Mouse (Mus musculus): ENCODE data around the gene Dtx2. TPM values are rescaled to one million over a fixed set of nuclear protein-coding genes. Genes with fewer than 3 reads are reported as not detected.
"Not testable (repeated sequence)": the region's sequence is repeated elsewhere in the genome, so short reads cannot be mapped to it uniquely, and the experiment has no call there.

Dtx2 gene
- polyA plus RNA-seq, 1 experiment from 2014 or later: 26.6 TPM

DNA sequence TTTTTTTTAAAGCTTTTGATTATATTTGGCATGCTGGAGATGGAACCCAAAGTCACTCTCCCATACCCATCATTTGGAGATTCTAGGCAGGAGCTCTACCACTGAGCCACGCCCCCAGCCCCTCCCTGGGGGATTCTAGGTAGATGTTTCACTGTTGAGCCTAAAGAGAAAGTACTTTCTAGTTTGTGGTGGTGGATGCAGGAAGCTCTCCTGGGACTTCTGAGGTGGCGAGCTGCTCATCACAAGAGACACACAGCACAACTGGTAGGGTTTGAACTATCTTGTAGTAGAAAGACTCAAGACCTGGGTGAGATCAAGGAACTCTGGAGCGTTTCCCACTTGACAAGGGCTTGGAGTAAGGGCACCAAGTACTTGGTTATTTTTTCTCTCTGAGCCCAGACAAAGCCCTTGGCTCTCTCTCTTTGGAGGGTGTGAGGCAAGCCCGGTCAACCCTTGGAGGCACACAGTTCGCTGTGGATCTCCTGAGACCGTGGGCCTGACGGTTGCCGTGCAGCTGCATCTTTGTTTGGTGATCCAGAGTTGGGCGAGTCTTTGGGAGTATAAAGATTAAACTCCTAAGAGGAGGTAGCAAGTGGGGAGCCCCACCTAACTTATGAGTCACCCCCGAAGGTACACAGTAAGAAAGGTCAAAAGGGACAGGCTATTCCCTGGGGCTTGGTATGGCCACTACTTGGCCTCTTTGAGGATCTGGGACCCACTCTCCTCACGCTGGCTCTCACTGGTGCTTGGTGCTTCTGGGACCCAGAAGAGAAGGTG lies 59.9 kb downstream of the Dtx2 start, which contains the start of gene Upk3bl:
Gene Upk3bl, plus strand, starts transcription at position 192 of the 777 bp plus-strand sequence.
- ATAC-seq (replicated peaks): no peak
- WGBS: 94% methylated on average over 11 of the region's 11 CpGs

DNA sequence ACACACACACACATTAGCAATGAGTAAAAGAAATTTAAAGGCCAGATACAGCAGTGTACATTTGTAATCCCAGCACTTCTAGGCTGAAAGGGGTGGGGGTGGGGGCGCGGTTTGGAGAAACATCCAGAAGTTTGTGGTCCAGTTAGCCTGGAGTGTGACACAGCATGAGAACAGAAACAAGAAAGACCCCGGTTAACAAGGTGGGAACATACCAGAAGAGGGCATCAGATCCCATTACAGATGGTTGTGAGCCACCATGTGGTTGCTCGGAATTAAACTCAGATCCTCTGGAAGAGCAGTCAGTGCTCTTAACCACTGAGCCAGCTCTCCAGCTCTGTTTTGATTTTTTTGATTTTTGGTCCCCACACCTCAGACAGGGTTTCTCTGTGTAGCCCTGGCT lies 61.5 kb downstream of the Dtx2 start:
- H3K4me3 ChIP-seq: no peak overlapping the region
- no peaks in the 10 kb centered on the region for H3K9me3 ChIP-seq
- no peak overlapping the region for H3K4me2 ChIP-seq (replicated peaks)
- no peak overlapping the region for H3K27ac ChIP-seq (replicated peaks)
- WGBS: 41% methylated on average over 4 of the region's 4 CpGs
- H3K9ac ChIP-seq (replicated peaks): no peak overlapping the region
- no peaks in the 10 kb centered on the region for H3K36me3 ChIP-seq
- H3K27me3 ChIP-seq: no peaks in the 10 kb centered on the region
- H3K4me1 ChIP-seq: peaks cover 11% of the 10 kb centered on the region
- no peak for ATAC-seq (replicated peaks)

More for the DNA sequence above, 59.9 kb downstream of the Dtx2 start, which contains the start of gene Upk3bl:
- H3K27me3 ChIP-seq: no peaks in the 10 kb centered on the region
- no peak within 1 kb of the TSS for H3K4me3 ChIP-seq
- no peak within 1 kb of the TSS for H3K9ac ChIP-seq (replicated peaks)
- no peaks in the 10 kb centered on the region for H3K36me3 ChIP-seq
- peaks cover 11% of the 10 kb centered on the region for H3K4me1 ChIP-seq
- no peak within 1 kb of the TSS for H3K4me2 ChIP-seq (replicated peaks)
- no peaks in the 10 kb centered on the region for H3K9me3 ChIP-seq
- no peak within 1 kb of the TSS for H3K27ac ChIP-seq (replicated peaks)

DNA sequence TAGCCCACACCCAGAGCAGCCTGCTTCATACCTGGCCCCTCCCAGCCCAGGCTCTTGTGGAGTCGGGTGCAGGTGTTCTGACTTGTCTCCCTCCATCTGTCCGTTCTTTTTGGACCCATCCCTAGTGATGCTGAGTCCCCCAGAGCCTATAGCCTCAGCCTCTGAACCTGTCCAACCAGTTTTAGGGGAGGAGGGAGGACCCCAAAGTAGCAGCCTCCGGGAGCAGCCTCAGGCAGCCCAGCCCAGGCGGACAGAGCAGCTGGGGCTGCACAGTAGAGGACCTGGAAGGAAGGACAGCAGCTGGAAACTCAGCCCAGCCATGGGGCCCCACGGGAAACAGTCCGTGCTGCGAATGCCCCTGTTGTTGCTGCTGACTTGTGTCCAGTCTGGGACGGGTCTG lies 62.5 kb downstream of the Dtx2 start:
- H3K4me3 ChIP-seq: no peak overlapping the region
- H3K9me3 ChIP-seq: no peaks in the 10 kb centered on the region
- WGBS: 40% methylated on average over 8 of the region's 8 CpGs
- ATAC-seq (replicated peaks): no peak
- no peaks in the 10 kb centered on the region for H3K27me3 ChIP-seq
- H3K4me2 ChIP-seq (replicated peaks): no peak overlapping the region
- no peaks in the 10 kb centered on the region for H3K36me3 ChIP-seq
- 0 out of 2 replicates have a peak, but pooled peaks cover under 1% of the 10 kb centered on the region for H3K4me1 ChIP-seq
- H3K9ac ChIP-seq (replicated peaks): no peak overlapping the region
- no peak overlapping the region for H3K27ac ChIP-seq (replicated peaks)

DNA sequence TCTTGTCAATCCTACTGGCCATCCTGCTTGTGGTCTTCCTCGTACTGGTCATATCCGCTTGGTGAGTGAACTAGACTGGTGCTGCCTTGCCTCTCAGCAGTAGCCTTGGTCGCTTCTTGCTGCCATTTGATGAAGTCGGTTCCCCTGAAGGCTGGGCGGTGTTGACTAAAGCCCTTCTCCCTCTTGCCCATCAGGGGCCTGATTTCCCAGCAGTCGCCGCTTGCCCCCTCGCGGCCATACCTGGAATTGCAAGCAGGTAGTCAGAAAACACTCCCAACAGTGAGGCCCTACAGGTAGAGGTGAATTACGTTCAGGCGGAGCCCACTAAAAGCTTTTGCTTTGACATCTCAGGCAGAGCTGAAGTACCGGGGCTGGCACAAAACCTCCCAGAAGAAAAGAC lies 67.0 kb downstream of the Dtx2 start:
- H3K4me1 ChIP-seq: no peaks in the 10 kb centered on the region
- H3K9me3 ChIP-seq: no peaks in the 10 kb centered on the region
- H3K27ac ChIP-seq (replicated peaks): no peak overlapping the region
- ATAC-seq (replicated peaks): no peak
- H3K4me3 ChIP-seq: no peak overlapping the region
- H3K27me3 ChIP-seq: no peaks in the 10 kb centered on the region
- WGBS: 11% methylated on average over 12 of the region's 12 CpGs
- no peak overlapping the region for H3K4me2 ChIP-seq (replicated peaks)
- no peaks in the 10 kb centered on the region for H3K36me3 ChIP-seq
- H3K9ac ChIP-seq (replicated peaks): no peak overlapping the region

DNA sequence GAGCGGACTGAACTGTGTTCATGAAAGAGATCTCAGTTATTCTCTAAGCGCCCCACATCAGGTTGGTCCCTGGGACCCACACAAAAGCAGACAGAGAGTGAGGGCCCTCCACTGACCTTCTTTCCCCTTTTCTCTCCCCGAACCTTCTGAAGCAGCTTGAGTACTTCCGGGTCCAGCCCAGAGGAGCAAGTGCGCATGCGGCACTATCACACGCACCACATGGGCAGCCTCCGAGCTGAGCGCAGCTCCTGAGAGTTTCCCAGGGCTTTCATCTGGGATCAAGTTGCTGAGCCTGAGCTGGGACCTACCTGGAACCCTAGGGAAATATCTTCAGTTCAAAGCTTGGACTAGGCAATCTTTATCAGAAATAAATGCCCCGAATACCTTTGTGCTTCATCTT lies 69.3 kb downstream of the Dtx2 start:
- H3K4me1 ChIP-seq: no peaks in the 10 kb centered on the region
- no peak overlapping the region for H3K4me2 ChIP-seq (replicated peaks)
- no peak overlapping the region for H3K4me3 ChIP-seq
- H3K27ac ChIP-seq (replicated peaks): no peak overlapping the region
- no peak for ATAC-seq (replicated peaks)
- no peak overlapping the region for H3K9ac ChIP-seq (replicated peaks)
- no peaks in the 10 kb centered on the region for H3K9me3 ChIP-seq
- H3K27me3 ChIP-seq: no peaks in the 10 kb centered on the region
- no peaks in the 10 kb centered on the region for H3K36me3 ChIP-seq
- 95% methylated on average over 10 of the region's 10 CpGs for WGBS

DNA sequence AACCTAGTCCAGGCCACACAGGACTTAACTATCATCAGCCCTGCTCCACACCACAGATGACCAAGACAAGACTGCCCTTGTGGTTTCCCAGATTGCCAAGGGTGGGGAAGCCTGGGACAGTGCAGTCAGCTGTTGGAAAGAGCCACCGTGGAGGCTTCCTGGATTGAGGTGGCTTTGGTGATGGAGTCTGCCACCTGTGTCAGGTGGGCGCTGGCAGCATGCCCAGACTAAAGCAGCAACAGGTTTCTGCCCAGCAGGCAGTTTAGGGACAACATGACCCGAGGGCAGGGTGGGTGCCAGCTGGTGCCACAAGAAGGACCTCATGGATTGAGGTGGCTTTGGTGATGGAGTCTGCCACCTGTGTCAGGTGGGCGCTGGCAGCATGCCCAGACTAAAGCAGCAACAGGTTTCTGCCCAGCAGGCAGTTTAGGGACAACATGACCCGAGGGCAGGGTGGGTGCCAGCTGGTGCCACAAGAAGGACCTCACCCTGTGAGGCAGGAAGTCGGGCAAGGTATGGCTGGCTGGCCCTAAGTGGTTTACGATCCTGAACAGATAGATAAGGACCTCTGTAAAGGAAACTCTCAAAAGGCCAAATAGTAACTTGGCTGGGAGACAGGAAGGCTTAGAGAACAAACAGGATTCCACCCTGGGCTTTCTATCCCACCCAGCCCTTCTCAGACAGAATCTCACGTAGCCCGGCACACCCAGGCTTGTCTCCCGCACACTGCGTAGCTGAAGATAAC lies 72.0 kb downstream of the Dtx2 start:
- not testable (repeated sequence) for H3K9ac ChIP-seq (replicated peaks); H3K27me3 ChIP-seq; H3K36me3 ChIP-seq; H3K4me3 ChIP-seq; H3K9me3 ChIP-seq; H3K4me2 ChIP-seq (replicated peaks); H3K4me1 ChIP-seq; H3K27ac ChIP-seq (replicated peaks); ATAC-seq (replicated peaks)
- 80% methylated on average over 11 of the region's 11 CpGs for WGBS

DNA sequence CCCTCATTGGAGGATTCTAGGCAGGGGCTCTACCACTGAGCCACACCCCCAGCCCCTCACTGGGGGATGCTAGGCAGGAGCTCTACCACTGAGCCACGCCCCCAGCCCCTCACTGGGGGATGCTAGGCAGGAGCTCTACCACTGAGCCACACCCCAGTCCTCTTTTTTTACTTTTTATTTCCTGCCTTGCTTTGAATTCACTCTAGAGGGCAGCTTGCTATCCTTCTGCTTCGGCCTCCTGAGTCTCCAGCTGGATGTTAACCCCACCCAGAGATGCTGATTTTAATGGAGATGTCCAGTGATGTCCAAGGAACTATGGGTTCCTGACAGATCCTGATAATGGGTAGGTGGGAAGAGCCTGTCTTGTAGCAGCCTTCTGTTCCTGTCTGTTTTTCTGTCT lies 74.8 kb downstream of the Dtx2 start:
- Histone ChIP-seq H3K9ac (replicated peaks) (no peak overlapping the region), H3K4me2 (replicated peaks) (no peak overlapping the region), H3K4me1 (no peaks in the 10 kb centered on the region), H3K27ac (replicated peaks) (no peak overlapping the region), H3K27me3 (no peaks in the 10 kb centered on the region), H3K36me3 (no peaks in the 10 kb centered on the region), H3K4me3 (no peak overlapping the region), H3K9me3 (no peaks in the 10 kb centered on the region)
- ATAC-seq (replicated peaks): no peak
- WGBS: 65% methylated on average over 2 of the region's 2 CpGs

DNA sequence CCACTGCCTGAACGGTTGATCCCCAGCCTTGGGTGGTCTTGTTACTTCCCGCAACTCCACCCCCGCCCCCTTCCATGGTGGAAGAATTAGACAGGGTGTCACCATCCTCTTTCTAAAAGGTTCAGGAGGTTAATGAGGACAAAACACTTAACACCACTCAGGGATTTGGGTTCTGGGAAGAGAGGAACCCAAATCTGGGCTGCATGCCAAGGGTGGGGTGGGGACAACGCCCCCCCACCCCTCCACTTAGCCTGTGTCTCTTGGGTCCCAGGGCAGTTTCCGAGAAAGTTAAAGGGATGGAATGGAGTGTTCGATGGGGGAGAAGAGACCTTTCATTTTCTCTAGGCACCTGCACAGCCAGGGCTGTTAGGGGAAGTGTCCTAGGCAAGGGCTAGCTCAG lies 78.5 kb downstream of the Dtx2 start:
- 45% methylated on average over 6 of the region's 6 CpGs for WGBS
- no peak overlapping the region for H3K27ac ChIP-seq (replicated peaks)
- ATAC-seq (replicated peaks): no peak
- no peaks in the 10 kb centered on the region for H3K36me3 ChIP-seq
- no peak overlapping the region for H3K9ac ChIP-seq (replicated peaks)
- H3K27me3 ChIP-seq: no peaks in the 10 kb centered on the region
- peaks cover 6% of the 10 kb centered on the region; the same call in 1 of the 2 replicates for H3K4me1 ChIP-seq
- H3K4me2 ChIP-seq (replicated peaks): no peak overlapping the region
- H3K4me3 ChIP-seq: no peak overlapping the region
- H3K9me3 ChIP-seq: no peaks in the 10 kb centered on the region

DNA sequence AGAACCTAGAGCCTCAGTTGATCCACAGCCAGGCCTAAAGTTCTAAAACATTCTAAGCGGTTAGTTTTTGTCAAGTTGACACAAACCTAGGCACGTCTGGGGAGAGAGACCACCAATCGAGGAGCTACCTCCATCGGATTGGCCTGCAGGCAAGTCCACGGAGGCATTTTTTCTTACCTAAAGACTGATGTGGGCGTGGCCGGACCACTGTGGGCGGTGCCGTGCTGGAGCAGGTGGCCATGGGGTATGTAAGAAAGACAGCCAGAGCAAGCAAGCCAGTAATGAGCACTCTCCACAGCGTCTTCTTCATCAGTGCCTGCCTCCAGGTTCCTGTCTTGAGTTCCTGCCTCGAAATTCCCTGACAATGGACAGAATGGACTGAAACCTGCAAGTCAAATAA lies 78.9 kb downstream of the Dtx2 start:
- Histone ChIP-seq H3K9me3 (no peaks in the 10 kb centered on the region), H3K4me1 (peaks cover 6% of the 10 kb centered on the region; the same call in 1 of the 2 replicates), H3K4me2 (replicated peaks) (no peak overlapping the region), H3K36me3 (no peaks in the 10 kb centered on the region), H3K9ac (replicated peaks) (no peak overlapping the region), H3K4me3 (no peak overlapping the region), H3K27ac (replicated peaks) (no peak overlapping the region), H3K27me3 (no peaks in the 10 kb centered on the region)
- ATAC-seq (replicated peaks): no peak
- 67% methylated on average over 11 of the region's 11 CpGs for WGBS

DNA sequence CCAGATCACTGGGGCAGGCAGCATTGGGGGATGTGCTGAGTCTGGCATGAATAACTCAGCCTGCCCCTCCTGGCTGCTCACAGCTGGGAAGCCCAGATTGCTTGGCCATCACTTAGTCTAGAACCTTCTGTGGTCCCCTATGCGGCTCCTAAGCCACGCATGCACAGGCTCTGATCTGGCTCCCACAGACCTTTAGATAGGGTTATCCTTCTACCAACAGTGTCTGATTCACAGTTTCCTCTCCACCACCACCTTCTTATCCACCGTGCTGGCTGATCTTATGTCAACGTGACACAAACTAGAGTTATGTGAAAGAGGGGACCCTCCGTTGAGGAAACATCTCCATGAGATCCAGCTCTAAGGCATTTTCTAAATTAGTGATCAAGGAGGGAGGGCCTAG lies 80.5 kb downstream of the Dtx2 start:
- no peak overlapping the region for H3K4me3 ChIP-seq
- 94% methylated on average over 5 of the region's 5 CpGs for WGBS
- no peak for ATAC-seq (replicated peaks)
- H3K4me1 ChIP-seq: peaks cover 6% of the 10 kb centered on the region; the same call in 1 of the 2 replicates
- H3K36me3 ChIP-seq: no peaks in the 10 kb centered on the region
- no peaks in the 10 kb centered on the region for H3K27me3 ChIP-seq
- no peaks in the 10 kb centered on the region for H3K9me3 ChIP-seq
- no peak overlapping the region for H3K9ac ChIP-seq (replicated peaks)
- H3K4me2 ChIP-seq (replicated peaks): no peak overlapping the region
- no peak overlapping the region for H3K27ac ChIP-seq (replicated peaks)

DNA sequence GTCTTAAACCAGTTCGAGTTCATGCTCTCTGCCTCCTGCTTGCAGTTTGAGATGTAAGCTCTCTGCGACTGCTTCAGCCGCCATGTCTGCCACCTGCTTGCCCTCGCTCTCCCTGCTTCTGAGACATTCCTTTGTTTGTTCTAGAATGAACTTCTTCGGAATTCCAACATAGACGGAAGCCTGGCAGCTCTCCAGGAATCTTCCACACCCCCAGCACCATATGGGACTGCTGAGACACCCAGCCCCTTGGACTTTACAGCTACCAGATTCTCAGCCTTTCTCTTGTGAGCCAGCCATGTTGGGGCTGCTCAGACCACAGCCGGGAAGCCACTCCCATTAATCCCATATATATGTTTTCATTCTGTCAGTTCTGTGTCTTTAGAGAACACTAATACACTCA lies 81.7 kb downstream of the Dtx2 start:
- Histone ChIP-seq H3K27ac (replicated peaks) (peak overlapping the region; percentile 47; the same call in 1 of the 2 replicates), H3K36me3 (no peaks in the 10 kb centered on the region), H3K9me3 (no peaks in the 10 kb centered on the region), H3K4me2 (replicated peaks) (no peak overlapping the region), H3K4me3 (no peak overlapping the region), H3K27me3 (no peaks in the 10 kb centered on the region), H3K4me1 (peaks cover 6% of the 10 kb centered on the region; the same call in 1 of the 2 replicates), H3K9ac (replicated peaks) (no peak overlapping the region)
- ATAC-seq (replicated peaks): no peak; the same call in 1 of the 2 replicates
- WGBS: 26% methylated on average over 7 of the region's 7 CpGs

DNA sequence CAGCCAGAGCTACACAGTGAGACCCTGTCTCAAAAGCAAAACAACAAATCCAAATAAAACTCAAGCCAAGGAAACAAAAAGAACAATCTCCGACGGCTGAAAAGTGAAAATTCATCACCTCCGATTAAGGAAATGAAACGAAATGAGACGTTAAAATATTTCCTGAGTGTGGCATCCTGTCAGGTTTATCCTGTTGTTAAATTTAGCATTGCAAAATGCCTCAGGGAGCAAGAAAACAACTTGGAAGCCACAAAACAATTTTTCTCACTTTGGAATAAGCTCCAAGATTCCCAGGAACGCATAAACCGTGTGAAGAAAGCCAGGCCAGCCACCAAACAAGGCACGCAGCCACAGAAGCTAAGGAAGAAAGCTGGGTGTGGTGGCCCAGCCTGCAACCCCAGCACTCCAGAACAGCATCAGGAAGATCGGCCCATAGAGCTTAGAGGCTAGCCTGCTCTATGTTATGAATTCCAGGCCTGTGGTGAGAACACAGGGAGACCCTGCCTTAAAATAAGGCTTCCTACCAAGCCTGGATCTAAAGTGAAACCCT lies 82.5 kb downstream of the Dtx2 start:
- no peak overlapping the region for H3K4me2 ChIP-seq (replicated peaks)
- H3K4me3 ChIP-seq: no peak overlapping the region
- H3K27ac ChIP-seq (replicated peaks): 0 out of 2 replicates have a peak overlapping the region, but pooled peaks have one; percentile 6
- no peaks in the 10 kb centered on the region for H3K27me3 ChIP-seq
- peaks cover 6% of the 10 kb centered on the region; the same call in 1 of the 2 replicates for H3K4me1 ChIP-seq
- H3K9me3 ChIP-seq: no peaks in the 10 kb centered on the region
- WGBS: 83% methylated on average over 9 of the region's 9 CpGs
- H3K9ac ChIP-seq (replicated peaks): no peak overlapping the region
- H3K36me3 ChIP-seq: no peaks in the 10 kb centered on the region
- no peak for ATAC-seq (replicated peaks)

All from forebrain, embryonic 15.5 days (tissue).